Mouse (Mus musculus): ENCODE measurements at regions not wholly inside any gene's neighbourhood (a gene's known extent, or its start where the extent isn't known, plus 50 kb on each side); places are given as distances from the start of the nearest gene placed in this dataset.

GRCm38 (mm10) chr19:15668624-15669016 lies 278.5 kb downstream of the Psat1 start:
- H3K4me3 ChIP-seq, result no peak overlapping the region
- H3K9me3 ChIP-seq, result no peaks in the 10 kb centered on the region
- H3K9ac ChIP-seq, result no peak overlapping the region
- no peaks in the 10 kb centered on the region for H3K27me3 ChIP-seq
- no peak overlapping the region; the same call in 1 of the 2 replicates for H3K27ac ChIP-seq
- H3K4me2 ChIP-seq (replicated peaks), result no peak overlapping the region
- ATAC-seq (ENCODE audit: low FRiP score, low read depth), result no peak
- peaks cover 16% of the 10 kb centered on the region for H3K4me1 ChIP-seq
- H3K36me3 ChIP-seq, result no peaks in the 10 kb centered on the region

DNA sequence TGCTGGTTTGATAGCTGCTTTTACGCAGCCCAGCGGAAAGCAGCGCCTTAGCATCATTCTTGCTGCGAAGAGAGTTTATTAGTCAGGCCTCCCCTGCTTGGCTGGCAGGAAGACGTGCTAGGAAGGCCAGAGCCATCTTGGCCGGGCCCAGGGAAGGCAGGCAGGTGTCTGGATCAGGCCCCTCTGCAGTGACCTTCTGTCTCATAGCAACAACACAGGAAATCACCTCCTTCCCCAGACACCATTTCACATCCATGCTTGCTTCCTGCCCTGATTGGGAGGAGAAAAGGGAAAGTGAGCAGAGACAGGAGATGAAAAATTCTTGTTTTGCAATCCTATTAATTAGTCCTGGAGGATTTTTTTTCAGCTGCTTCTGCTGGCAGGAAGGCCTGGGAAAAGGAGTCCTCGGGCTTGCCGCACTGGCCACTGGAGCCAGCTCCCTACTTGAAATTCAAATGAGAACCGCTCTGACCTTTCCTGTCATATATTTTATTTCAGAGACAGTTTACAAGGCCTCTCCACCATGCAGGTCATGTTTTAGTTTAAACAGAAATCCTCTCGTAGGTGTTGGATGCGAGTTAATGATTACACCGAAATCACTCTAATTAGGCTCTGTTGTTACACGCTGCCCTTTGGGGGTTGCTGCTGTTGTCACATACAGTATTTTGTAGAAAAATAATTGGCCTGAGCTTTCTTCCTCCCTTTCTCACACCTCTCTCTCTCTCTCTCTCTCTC lies 279.1 kb downstream of the Psat1 start:
- 14% methylated on average over 13 of the region's 13 CpGs for WGBS
- peak; percentile 71 for ATAC-seq (ENCODE audit: low FRiP score, low read depth)
- H3K9ac ChIP-seq, result no peak overlapping the region
- H3K36me3 ChIP-seq, result no peaks in the 10 kb centered on the region
- no peaks in the 10 kb centered on the region for H3K9me3 ChIP-seq
- H3K4me2 ChIP-seq (replicated peaks), result 0 out of 2 replicates have a peak overlapping the region, but pooled peaks have one; percentile 22
- no peak overlapping the region for H3K4me3 ChIP-seq
- peaks cover 16% of the 10 kb centered on the region for H3K4me1 ChIP-seq
- H3K27me3 ChIP-seq, result no peaks in the 10 kb centered on the region
- peak overlapping the region; percentile 15; the same call in 1 of the 2 replicates for H3K27ac ChIP-seq

DNA sequence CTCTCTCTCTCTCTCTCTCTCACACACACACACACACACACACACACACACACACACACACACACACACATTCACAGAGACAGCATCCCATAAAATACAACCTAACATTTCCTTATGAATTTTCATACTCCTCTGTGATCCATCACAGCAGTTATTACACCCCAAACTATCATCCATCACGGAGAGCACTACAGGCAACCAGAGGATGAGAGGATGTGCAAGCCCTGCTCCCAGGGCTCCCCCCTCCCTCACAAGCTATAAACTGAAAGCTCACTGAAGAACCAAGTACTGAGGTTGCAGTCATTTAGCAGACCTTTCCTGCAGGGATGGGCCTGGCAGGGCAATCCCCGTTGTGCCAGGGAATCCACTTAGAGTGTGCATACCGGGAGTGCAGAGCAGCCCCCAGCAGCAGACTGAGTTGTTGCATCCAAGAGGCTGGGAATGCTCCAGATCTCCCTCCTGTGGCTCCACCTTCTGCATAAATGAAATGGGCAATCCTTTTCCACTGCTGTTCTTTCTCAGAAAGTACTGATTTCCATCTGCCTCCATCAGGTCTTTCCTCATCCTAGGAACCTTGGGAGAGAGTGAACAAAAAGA lies 283.4 kb downstream of the Psat1 start:
- Histone ChIP-seq H3K9me3 (no peaks in the 10 kb centered on the region), H3K4me2 (replicated peaks) (no peak overlapping the region), H3K4me1 (peaks cover 15% of the 10 kb centered on the region), H3K9ac (no peak overlapping the region), H3K27me3 (0 out of 2 replicates have a peak, but pooled peaks cover 4% of the 10 kb centered on the region), H3K36me3 (no peaks in the 10 kb centered on the region), H3K27ac (no peak overlapping the region), H3K4me3 (no peak overlapping the region)
- WGBS, result 29% methylated on average over 3 of the region's 3 CpGs
- ATAC-seq (ENCODE audit: low FRiP score, low read depth), result no peak

DNA sequence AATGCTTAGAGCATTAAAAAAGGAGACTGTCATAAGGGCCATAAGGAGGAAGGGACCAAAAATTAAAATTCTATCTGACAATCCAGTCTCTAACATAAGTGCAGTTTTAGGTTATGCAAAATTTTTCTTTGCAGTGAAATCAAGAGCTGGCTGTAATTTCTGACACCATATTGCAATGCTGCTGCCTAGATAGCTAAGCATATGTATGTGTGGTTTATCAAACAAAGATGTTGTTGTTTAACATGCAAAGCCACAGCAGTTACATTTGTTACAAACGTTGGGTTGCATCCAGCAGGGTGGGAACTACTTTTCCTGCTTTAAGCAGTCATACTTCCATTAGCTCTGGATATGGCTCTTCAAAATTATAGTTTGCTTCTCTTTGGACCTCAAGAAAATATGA lies 288.5 kb downstream of the Psat1 start:
- Histone ChIP-seq H3K4me2 (replicated peaks) (no peak overlapping the region), H3K4me1 (no peaks in the 10 kb centered on the region), H3K4me3 (no peak overlapping the region), H3K9me3 (no peaks in the 10 kb centered on the region), H3K27ac (no peak overlapping the region), H3K36me3 (no peaks in the 10 kb centered on the region), H3K27me3 (0 out of 2 replicates have a peak, but pooled peaks cover 4% of the 10 kb centered on the region), H3K9ac (no peak overlapping the region)
- ATAC-seq (ENCODE audit: low FRiP score, low read depth), result no peak
- WGBS, result 56% methylated on average over 1 of the region's 1 CpGs

DNA sequence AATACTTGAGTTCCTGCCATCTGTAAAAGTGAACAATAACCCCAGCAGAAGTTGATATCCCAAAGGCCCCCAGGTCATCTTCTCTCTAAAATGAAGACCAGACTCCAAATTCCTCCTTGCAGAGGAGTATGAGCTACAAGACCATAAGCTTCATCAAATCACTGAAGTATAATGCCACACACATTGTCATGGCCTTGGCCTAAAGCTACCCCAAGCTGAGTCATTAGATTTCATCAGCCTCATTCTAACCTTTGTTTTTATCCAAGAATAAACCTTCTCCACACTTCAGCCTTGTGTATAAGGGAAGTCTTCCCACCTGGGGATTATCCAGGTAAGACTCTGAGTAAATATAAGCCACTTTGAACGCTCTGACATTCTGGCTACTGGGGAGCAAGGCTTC lies 289.3 kb downstream of the Psat1 start:
- no peak overlapping the region for H3K4me2 ChIP-seq (replicated peaks)
- H3K9ac ChIP-seq, result no peak overlapping the region
- 0 out of 2 replicates have a peak, but pooled peaks cover 4% of the 10 kb centered on the region for H3K27me3 ChIP-seq
- H3K27ac ChIP-seq, result no peak overlapping the region
- no peak overlapping the region for H3K4me3 ChIP-seq
- WGBS, result 73% methylated on average over 1 of the region's 1 CpGs
- no peaks in the 10 kb centered on the region for H3K36me3 ChIP-seq
- ATAC-seq (ENCODE audit: low FRiP score, low read depth), result no peak
- no peaks in the 10 kb centered on the region for H3K9me3 ChIP-seq
- no peaks in the 10 kb centered on the region for H3K4me1 ChIP-seq

DNA sequence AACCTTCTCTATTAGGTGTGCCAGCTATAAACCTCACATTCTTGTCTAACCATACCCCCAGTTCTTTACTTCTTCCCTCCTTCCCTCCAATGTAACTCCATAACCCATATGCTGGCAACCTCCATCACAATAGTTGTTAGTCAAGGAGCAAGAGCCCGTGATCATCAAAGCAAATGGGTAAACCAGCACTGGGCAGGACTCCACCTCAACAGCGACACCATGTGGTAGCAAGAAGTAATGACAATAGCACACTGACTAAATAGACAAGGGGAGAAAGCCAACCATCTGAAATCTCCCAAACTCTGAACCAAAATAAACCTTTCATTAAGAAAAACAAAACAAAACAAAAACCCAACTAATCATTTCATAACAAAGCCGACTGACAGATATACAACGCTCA lies 297.8 kb downstream of the Psat1 start:
- Histone ChIP-seq H3K36me3 (no peaks in the 10 kb centered on the region), H3K4me2 (replicated peaks) (no peak overlapping the region), H3K9ac (no peak overlapping the region), H3K4me3 (no peak overlapping the region), H3K9me3 (no peaks in the 10 kb centered on the region), H3K27me3 (peaks cover 6% of the 10 kb centered on the region; the same call in 1 of the 2 replicates), H3K4me1 (no peaks in the 10 kb centered on the region; the same call in 1 of the 2 replicates), H3K27ac (no peak overlapping the region)
- no peak for ATAC-seq (ENCODE audit: low FRiP score, low read depth)
- 19% methylated on average over 4 of the region's 4 CpGs for WGBS

GRCm38 (mm10) chr19:15647313-15647712 lies 299.8 kb downstream of the Psat1 start:
- WGBS, result 31% methylated on average over 5 of the region's 5 CpGs
- H3K4me1 ChIP-seq, result no peaks in the 10 kb centered on the region; the same call in 1 of the 2 replicates
- H3K9me3 ChIP-seq, result no peaks in the 10 kb centered on the region
- no peaks in the 10 kb centered on the region for H3K36me3 ChIP-seq
- no peak overlapping the region for H3K9ac ChIP-seq
- no peak overlapping the region for H3K27ac ChIP-seq
- no peak overlapping the region for H3K4me3 ChIP-seq
- H3K4me2 ChIP-seq (replicated peaks), result no peak overlapping the region
- peak; percentile 54; the same call in 1 of the 2 replicates for ATAC-seq (ENCODE audit: low FRiP score, low read depth)
- peaks cover 6% of the 10 kb centered on the region; the same call in 1 of the 2 replicates for H3K27me3 ChIP-seq

GRCm38 (mm10) chr19:15644786-15645185 lies 302.4 kb downstream of the Psat1 start:
- peaks cover 6% of the 10 kb centered on the region; the same call in 1 of the 2 replicates for H3K27me3 ChIP-seq
- H3K4me2 ChIP-seq (replicated peaks), result no peak overlapping the region
- H3K4me3 ChIP-seq, result no peak overlapping the region
- WGBS, result 36% methylated on average over 4 of the region's 4 CpGs
- H3K9ac ChIP-seq, result no peak overlapping the region
- no peaks in the 10 kb centered on the region for H3K9me3 ChIP-seq
- H3K27ac ChIP-seq, result no peak overlapping the region
- ATAC-seq (ENCODE audit: low FRiP score, low read depth), result no peak
- no peaks in the 10 kb centered on the region for H3K36me3 ChIP-seq
- no peaks in the 10 kb centered on the region; the same call in 1 of the 2 replicates for H3K4me1 ChIP-seq

DNA sequence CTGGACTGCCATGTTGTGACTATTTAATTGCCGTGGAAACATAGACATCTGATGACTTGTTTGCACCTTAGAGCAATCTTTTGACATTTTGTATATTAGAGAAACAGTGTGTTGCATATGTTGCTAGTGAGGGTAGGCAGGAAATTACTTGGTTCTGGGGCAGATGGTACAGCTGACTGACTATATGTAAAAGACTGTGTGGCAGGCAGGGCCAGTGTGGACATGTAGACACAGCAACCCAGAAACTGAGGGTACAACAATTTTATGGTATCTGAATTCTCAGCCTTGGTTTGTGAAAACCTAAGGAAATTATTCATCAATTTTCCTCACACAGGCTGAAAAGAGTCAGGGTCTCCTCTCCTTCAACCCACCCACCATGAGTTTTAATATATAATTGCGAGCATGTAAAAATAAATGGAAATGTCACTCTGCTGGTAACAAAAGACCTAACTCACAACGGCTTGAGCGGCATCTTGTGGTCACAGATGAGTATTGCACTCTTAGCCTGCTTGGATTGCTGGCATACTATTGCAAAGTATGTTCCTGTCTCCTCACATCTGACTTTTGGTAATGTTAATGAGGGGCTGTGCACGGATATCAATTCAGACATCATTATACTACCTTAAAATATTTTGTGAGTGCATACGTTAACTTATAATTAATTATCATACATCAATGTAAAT lies 329.8 kb downstream of the Psat1 start:
- no peaks in the 10 kb centered on the region for H3K9me3 ChIP-seq
- H3K27ac ChIP-seq, result no peak overlapping the region
- H3K4me3 ChIP-seq, result no peak overlapping the region
- H3K36me3 ChIP-seq, result no peaks in the 10 kb centered on the region
- H3K9ac ChIP-seq, result no peak overlapping the region
- WGBS, result 18% methylated on average over 6 of the region's 6 CpGs
- H3K4me1 ChIP-seq, result peaks cover 8% of the 10 kb centered on the region; the same call in 1 of the 2 replicates
- ATAC-seq (ENCODE audit: low FRiP score, low read depth), result no peak
- peaks cover 6% of the 10 kb centered on the region; the same call in 1 of the 2 replicates for H3K27me3 ChIP-seq
- H3K4me2 ChIP-seq (replicated peaks), result no peak overlapping the region

DNA sequence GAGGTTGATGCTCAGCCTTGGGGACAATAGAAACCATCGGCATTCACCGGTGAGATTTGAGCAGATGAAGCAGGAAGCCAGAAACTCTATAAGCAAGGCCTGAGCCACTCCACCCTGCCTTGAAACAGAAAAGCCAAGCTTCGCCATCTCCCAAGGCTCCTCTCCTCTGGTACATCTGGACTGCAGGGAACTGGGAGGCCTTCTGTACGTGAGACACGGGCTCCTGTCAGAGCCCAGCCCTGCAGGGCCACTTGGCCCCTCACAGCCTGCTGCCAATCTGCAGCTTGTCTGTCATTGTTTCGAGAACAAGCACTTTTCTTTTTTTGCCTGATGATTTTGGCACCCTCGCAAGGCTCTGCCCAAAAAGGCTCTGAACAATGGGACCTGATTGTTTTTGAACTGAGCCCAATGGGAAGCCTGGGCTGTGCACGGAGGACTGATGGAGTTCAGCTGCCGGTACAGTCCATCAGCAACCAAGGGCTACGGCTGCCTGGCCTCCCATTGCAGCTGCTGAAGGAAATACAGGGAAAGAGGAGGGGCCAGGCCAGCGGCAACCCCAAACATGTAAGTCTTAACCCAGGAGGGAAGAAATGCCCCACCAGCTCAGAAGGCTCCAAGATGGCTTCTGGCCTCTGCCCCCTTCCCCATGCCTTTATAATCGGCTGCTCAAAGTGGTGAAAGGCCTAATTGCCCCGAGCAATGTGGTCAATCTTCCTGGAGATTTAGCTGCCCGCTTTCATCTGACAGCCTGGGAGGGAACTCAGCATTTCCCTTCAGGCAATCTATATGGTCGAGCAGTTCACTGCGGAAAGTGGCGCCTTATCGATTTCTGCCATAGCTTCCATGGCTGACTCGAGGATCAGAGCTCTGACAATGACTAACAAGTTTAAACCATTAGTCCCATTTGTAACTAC lies 332.2 kb downstream of the Psat1 start:
- peak overlapping the region; percentile 45 for H3K4me2 ChIP-seq (replicated peaks)
- no peak overlapping the region for H3K27ac ChIP-seq
- 31% methylated on average over 19 of the region's 19 CpGs for WGBS
- ATAC-seq (ENCODE audit: low FRiP score, low read depth), result no peak
- peaks cover 6% of the 10 kb centered on the region; the same call in 1 of the 2 replicates for H3K27me3 ChIP-seq
- H3K4me3 ChIP-seq, result no peak overlapping the region
- H3K36me3 ChIP-seq, result no peaks in the 10 kb centered on the region
- no peaks in the 10 kb centered on the region for H3K9me3 ChIP-seq
- 0 out of 2 replicates have a peak overlapping the region, but pooled peaks have one; percentile 43 for H3K9ac ChIP-seq
- peaks cover 12% of the 10 kb centered on the region; the same call in 1 of the 2 replicates for H3K4me1 ChIP-seq

DNA sequence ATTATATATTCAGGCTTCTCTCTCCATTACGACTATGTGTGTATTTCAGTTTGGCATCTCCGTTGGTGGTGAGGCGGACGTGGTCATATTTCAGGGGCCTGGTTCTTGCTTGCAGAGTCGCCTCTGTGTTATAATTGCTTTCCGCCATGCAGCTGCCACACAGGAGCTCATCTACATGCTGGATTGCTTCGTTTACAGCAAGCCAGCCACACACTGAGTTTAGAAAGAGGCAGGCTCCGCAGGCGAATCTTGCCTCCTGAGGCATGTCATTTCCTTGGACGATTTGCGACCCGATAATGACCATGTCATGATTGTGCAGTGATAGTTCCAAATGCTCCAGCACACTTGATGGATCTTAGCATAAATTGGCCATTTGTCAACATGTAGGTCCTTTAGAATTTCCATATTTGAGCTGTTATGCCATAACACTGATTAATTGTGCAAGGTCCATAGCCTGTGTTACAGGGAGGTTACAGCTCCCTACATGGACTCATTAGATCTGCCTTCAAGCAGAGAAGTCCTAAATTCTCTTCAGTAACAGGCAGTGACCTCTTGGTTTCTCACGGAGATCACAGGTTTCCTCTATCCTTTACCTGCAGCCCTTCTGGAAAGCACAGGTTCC lies 335.9 kb downstream of the Psat1 start:
- 38% methylated on average over 13 of the region's 13 CpGs for WGBS
- H3K4me1 ChIP-seq, result peaks cover 12% of the 10 kb centered on the region; the same call in 1 of the 2 replicates
- H3K27me3 ChIP-seq, result peaks cover 6% of the 10 kb centered on the region; the same call in 1 of the 2 replicates
- H3K27ac ChIP-seq, result no peak overlapping the region
- H3K9me3 ChIP-seq, result no peaks in the 10 kb centered on the region
- H3K36me3 ChIP-seq, result no peaks in the 10 kb centered on the region
- no peak for ATAC-seq (ENCODE audit: low FRiP score, low read depth)
- no peak overlapping the region for H3K4me2 ChIP-seq (replicated peaks)
- H3K4me3 ChIP-seq, result no peak overlapping the region
- no peak overlapping the region for H3K9ac ChIP-seq

All from limb, embryonic 13.5 days (tissue).